Mouse (Mus musculus): ENCODE measurements around the gene Pnkp.
A peak's percentile ranks its signal among the peaks of the same experiment; 100 is the strongest.

The Pnkp gene

DNA sequence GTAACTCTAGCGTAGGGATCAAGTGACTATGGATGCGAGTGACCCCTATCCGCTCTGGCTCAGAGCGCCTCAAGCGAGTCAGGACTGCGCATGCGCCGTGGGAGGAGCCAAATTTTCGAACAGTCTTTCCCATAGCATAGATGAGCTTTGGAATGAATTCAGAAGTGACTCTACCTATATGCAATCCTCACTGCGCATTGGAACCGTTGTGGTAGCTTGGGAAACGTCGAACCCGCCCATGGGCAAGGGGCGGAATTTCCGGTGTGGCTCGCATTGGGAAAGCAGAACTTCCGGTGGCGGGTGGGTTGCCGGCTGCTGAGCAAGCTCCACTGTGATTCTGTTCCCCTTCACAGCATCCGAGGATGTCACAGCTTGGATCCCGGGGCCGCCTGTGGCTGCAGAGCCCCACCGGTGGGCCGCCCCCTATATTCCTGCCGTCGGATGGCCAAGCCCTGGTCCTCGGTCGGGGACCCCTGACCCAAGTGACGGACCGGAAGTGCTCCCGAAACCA is at the start of gene Pnkp:
Gene Pnkp, plus strand, starts transcription at position 98 of the 511 bp plus-strand sequence.
- DNase-seq: peak; percentile 87

DNA sequence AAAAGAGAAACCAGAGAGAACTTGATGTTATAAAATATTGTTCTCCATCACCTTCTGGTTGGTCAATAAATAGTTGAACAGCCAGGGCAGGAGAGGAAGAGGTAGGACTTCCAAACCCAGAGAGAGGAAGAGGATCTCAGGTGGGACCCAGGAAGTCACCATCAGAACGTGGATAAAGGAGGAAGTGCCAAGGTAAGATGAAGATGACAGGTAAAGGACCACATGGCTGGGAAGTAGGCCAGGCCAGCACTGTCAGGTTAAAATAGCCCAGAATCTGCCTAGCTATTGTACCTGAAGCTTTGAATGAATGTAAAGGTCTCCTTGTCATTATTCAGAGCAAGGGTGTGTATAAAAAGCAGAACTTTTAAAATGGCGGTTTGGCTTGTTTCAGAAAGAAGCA is 48.0 kb upstream of the Pnkp start:
- DNase-seq: no peak

DNA sequence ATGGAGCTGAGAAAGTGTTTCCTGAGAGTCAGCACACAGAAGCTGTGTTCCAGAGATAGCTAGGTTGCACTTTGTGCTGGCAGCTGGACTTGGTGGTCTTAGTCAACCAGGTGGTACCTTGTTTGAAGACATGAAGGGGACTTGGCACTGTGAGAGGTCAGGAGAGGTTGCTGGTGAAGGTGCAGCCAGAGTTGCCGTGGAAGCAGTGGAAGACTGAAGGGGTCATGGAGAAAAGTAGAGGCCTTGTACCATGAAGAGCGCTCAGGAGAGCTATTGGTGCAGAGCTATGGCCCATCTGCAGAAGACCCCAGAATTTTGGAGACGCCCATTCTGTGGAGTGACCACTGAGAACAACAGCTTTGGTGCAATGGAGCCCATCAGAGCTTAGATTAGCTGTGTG is 47.5 kb upstream of the Pnkp start:
- DNase-seq: peak; percentile 1

DNA sequence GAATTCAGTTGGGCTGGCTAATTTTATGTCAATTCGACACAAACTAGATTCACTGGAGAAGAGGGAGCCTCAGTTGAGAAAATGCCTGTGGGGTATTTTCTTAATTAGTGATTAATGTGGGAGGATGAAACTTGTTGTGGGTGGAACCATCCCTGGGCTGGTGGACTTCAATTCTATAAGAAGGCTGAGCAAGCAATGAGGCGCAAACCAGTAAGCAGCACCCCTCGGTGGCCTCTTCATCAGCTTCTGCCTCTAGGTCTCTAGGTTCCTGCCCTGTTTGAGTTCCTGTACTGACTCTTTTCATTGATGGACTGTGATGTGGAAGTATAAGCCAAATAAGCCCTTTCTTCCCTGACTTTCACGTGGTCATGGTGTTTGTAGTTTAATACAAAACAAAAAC is 46.6 kb upstream of the Pnkp start:
- no peak for DNase-seq

DNA sequence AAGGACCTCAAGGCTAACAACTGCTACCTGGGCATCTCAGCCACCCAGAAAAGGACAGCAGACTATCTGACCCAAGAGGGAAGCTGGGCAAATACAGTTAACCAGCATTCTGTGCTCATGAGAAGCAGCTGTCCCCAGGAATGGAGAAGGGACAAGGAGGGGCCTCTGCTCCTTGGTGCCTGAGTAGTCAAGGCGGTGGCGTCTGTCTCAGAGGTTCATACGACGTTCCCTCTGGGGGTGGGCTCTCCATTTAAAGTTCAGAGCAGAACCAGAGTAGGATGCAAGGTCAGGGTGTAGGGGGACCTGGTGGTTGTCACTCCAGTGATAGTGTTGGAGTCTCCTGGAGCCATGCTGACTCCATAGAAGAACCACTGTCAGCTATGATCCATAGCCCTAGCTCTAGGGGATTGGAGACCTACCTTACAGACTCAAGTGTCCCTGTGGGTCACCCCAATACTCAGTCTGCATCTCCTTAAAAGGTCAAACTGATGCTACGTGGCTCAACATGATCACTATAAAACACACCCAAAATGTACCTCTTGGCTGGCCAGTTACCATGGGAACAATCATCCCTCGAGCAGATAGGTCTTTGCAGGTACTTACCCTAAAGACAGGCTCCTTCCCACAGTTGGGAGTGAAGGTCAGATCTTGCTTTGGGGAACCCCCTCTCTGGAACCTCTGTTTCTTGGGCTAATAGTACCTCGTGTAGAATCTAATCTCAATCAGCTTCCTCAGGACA is 46.0 kb upstream of the Pnkp start:
- DNase-seq: peak; percentile 2

DNA sequence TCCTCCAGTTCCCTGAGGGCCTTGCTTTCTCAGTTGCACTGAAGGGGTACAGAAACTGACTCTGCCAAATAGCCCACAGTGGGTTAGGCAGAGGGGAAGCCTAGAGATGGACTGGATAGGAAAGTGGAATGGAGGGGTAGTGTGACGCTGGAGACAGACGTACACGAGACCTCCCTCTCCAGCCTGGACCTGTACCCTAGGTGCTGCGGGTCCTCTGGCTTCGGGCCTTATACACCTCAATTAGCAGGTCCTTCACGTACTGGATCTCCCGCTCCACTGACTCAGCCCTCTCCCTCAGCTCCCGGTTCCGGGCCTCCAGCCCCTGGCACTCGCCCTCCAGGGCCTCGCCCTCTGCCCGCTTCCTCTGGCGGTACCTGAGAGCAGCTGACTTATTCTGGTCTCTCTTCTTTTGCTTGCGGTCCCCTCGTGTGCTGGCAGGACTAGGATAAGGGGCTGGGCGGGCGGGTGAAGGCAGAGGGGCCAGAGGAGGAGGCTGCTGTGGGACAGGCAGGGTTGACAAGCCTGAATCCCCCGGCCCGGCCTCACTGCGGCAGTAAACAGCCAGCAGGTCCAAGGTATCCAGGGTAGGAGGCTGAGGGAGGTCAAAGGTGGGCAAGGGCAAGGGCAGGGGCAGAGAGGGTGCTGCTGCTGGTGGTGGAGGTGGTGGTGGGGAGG is 44.2 kb upstream of the Pnkp start:
- peak; percentile 8 for DNase-seq

DNA sequence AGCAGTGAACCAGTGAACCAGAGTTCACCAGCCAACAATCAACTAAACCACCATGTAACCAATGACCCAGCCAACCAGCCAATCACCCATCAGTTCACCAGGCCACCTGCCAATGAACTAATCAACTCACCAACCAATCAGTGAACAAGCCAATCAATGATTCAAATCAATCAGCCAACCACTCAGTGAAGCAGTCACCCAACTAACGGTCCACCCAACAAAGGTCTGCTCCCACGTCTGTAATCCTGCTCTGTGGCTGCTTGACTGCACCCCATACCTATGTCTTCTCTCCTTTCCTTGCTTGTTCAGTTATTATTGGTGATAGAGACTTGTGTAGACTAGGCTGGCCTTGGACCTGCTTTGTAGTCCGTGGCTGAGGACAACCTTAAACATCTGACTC is 43.0 kb upstream of the Pnkp start:
- DNase-seq: peak; percentile 1

DNA sequence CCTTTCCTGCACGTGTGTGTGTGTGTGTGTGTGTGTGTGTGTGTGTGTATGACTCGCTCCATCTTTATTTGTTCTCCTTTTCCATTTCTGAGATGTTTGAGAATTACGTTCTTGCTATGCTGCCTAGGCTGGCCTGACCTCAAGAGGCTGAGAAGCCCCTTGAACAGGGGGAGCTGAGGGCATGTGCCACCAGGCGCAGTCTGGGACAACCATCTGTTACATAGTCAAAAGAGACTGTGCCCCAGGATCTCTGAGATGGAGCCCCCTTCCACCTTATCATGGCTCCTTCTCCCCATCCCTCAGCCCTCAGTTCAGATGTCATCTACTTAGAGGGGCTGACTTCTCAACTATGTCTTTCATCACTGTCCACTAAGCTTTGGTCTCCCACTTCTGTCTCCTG is 42.5 kb upstream of the Pnkp start:
- peak; percentile 9 for DNase-seq

DNA sequence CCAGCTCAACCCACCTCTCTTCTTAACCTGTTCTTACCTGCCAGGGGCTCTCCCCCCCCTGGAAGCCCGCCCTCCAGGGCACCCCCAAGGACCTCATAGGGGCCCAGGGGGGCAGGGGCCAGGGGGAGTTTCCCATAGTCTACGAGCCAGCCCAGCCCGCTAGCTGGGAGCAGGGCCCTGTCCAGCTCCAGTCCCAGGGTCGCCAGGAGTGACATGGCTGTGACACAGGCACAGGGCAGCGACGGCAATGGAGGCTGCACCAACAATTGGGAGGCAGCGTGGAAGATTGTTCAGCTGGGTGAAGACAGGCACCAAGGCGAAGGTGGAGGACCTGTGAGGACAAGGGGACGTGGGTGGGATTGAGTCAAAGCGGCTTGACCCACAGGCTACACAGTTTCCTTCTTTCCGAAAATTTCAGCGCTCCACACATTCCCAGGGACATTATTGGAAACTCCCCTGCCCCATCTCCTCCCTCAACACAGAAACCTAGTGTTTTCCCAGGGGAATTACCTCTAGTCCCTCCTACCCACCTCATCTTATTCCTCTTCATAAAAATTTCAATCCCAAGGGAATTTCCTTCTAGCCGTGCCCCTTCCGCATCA is 41.9 kb upstream of the Pnkp start:
- peak; percentile 44 for DNase-seq

DNA sequence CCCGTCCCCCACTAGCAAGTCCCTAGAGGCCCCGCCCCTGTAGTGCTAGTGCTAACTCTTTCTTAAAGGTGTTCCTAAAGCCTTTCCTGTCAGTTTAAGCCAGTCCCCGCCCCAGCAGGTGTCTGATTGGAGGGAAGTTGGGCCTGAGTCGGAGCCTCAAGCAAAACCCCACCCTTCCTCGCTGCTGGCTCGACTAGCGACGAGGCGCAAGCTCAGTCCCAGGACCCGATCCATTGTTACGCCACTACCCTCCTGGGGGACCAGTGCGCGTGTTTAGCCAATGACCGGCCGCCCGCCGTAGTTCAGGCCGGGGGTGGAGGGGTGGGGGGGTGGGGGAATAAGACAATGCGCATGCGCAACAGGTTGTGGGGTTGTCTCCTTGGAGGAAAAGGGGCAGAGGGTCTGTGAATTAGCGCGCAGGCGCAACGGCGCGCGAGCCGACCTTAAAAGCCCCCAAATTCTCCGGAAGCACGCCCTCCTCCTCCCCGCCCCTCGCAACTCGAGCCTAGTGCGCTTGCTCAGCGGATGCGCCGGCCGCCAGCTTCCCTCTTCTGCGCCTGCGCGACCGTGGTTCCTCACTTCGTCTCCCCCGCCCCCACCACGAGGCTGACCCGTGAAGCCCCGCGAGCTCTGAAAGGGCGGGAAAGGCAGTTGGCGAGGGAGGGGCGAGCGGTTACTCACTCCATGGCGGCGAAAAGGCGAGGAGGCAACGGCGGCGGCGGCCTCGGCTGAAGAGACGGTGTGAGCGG is 41.0 kb upstream of the Pnkp start, which contains the start of the genes Nup62 and Il4i1:
Gene Nup62, plus strand, starts transcription at position 368 of the 749 bp plus-strand sequence.
Gene Il4i1, plus strand, starts transcription at position 667 of the 749 bp plus-strand sequence.
- DNase-seq: peak; percentile 100

DNA sequence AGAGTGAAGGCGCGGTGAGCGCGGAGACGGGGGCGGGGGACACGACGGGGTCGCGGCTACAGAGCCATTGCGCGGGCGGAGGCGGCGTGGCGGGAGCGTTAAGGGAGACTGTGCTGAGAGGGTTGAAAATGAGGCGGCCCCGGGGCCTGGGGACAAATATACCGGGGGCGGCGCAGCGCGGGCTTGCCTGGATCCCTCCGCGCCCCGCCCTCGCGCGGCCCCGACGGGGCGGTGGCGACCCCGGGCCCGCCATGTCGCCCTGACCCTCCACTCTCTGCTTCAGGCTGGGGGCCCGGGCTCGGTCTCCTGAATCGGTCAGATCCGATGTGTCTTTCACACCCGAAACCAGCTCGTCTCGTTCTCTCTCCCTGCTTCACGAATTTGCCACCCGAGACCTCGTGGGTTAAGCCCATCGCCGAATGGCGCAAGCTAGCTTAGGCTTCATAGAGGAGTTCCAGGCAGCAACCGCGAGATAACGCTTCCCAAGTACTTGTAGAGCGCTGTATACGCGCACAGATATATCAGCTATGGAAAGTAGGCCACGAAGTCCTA is 40.4 kb upstream of the Pnkp start, which contains the start of gene Atf5:
Gene Atf5, minus strand, starts transcription at position 189 of the 552 bp plus-strand sequence.
- DNase-seq: peak; percentile 82

DNA sequence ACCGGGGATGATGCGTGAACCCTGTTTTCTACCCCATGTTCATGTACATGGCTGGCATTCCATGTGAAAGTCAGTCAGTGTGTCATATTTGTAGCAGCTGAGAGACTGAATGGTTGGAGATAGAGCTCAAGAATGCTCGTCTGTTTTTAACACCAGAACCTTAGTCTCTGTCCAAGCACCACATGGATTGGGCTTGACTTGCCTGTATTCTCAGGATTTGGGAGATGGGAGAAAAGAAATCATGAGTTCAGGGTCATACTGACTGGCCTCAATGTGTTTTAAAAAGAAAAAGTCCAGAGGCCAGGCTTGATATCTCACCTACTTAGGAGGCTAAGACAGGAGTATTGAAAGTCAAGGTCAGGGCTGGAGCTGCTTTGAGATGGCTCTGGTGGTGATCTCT is 39.5 kb upstream of the Pnkp start:
- no peak for DNase-seq

DNA sequence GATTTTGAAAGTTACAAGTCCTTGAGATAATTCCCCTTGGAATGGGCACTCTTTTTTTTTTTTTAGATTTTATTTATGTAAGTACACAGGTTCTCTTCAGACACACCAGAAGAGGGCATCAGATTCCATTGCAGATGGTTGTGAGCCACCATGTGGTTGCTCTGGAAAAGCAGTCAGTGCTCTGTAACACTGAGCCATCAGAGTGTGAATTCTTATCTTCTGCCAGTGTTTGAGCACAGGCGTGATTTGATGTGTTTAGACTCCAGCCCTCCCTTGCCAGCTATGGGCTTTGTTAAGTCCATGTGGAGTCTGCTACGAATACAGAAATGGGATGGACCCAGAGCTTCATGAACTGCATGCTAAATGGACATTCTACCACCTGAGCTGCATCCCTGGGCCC is 38.8 kb upstream of the Pnkp start:
- no peak for DNase-seq

DNA sequence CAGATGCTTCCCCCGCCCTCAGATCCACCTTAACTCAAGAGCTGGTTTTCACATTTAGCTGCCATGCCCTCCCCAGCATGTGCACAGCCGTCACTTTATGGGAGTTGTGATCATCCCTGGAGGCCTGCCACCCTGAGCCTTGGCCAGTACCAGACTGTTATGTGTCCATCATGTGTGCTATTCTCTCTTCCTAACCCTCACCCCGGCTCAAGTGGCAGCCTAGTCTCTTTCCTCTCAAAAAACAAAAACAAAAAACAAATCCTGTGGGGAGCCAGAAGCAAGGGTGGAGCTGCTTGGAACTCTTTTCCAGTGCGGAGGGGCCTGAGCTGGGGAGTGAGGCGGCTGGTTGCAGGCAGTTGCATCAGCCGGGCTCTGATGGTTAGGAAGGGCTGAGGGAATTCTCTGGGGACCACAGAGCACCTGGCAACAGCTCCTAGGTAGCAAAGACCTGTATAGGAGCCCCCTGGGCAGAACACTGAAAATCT is 38.1 kb upstream of the Pnkp start:
- peak; percentile 35 for DNase-seq

DNA sequence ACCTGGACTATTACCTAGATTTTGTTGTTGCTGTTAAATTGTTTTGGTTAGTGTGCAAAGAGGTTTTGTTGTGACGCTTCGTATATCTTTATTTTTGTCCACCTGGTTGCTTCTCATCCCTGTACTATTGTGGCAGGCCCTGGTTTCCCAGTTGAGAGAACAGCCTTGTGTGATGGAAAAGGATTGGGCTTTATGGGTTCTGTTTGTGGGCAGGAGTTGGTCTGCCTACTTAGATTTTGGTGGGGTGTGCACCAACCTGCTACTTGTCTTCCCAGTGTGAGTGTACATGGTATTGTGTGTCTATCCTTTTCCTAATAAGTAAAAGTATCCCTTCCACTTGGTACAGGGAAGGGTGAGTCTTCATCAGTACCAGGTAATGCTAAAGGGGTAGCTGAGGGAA is 37.5 kb upstream of the Pnkp start:
- peak; percentile 2 for DNase-seq

DNA sequence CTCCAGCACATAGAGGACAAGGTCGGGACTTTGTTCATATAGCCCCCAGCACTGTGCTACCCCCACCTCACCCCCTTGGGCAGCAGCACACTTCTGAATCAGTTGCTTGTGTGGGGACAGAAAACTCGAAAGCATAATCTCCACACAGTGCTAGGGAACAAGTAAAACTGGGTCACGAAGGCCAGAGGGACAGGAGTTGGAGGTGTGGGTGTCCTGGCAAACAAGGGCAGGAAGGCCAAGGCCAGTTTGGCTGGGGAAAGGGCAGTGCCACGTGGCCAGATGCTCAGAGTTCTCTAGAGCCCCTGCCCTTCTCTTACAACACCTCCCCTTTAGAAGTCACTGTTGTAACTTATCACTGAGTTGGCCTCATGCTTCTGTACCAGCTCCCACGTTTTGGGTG is 37.1 kb upstream of the Pnkp start:
- DNase-seq: peak; percentile 5

DNA sequence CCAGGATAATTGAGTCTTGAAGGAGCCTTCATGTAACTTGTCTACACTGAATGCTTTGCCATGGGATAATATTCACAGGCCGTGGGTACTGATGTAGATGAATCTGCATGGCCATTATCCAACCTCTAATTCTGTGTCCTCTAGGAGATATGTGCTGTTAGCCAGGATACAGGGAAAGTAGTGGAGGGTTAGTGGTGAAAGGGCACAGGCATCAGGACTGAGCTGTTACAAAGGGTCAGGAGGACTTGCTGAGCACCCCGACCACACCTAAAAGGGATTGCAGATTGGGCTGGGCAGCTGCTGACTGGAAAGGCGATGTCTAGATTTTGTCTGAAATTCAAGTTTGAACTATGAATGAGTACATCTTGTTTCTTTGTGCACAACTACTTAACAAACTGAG is 36.4 kb upstream of the Pnkp start:
- DNase-seq: peak; percentile 3

DNA sequence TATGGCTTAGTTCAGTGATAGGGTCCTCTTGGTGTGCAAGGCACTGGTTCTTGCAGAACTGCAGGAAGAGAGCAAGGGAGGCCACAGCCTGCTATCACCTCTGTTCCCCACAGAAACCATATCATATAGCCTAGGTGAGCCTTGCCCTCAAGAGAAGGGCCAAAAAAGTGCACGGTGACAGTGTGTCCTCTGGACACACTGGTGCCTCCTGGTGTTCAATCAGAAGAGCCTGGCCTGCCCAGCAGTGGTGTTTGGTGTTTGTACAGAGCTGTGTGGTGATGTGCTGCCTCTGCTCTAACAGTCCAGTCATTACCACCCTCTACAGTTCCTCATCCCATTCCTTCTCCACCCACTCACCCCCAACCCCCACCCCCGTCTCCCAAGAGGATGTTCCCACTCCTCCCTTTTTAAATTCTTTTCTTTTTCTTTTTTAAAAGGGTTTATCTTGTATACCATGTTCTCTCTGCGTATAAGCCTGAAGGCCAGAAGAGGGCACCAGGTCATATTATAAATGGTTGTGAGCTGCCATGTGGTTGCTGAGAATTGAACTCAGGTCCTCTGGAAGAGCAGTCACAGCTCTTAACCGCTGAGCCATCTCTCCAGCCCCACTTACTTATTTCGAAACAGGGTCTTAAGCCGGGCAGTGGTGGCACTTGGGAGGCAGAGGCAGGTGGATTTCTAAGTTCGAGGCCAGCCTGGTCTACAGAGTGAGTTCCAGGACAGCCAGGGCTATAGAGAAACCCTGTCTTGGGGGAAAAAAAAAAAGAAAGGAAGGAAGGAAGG is 35.1 kb upstream of the Pnkp start:
- peak; percentile 13 for DNase-seq

DNA sequence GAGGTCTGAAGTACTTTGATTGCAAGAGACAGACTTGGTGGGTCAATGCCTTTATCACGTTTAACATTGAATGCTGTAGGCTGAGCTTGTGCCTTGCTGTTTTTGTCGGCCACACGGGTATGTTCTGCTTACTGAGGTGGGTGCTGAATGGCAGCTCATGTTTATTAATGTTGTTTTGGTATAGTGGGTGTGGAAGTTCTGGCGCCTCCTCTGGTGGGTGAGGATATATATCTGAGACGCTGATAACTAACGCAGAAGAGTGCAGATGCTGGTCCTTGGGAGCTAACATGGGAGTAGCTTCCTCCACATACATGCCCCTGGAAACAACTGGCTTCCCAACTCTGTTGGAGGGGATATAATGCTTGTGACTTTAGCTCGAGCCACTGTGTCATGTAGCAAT is 33.5 kb upstream of the Pnkp start:
- peak; percentile 56 for DNase-seq

DNA sequence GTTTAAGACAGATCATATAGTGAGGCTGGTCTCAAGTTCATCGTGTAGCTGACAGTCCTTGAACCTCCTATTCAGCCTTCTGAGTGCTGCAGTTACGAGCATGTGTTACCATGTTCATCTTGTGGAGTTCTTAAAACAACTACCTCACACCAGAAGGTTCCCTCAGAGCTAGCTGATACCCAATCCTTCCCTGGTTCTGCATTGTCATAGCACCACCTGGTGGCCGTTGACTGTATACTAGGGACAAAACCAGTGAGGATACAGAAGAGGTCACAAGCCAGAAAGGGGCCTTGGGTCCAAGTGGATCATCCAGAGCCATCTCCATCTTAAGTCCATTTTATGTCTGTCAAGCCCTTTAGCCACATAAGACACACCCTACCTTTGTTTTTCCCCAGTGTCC is 32.1 kb upstream of the Pnkp start:
- peak; percentile 93 for DNase-seq

DNA sequence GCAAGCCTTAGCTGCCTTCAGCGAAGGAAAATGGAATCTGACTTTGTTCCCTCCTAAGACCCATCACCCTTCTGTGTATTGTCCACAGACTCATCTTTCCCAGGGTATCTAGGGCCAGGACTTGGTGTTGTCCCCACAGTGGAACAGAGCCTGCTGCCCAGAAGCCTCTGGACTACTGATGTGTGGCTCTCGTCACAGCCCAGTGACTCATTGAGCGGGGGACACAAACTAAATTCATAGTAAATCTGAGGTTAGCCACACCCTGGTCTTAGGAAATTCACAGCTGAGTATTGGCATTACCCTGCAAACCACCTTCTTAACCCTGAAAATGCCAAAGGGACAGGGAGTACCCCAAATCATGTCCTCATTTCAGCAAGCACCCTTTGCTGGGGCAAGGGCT is 30.2 kb upstream of the Pnkp start:
- DNase-seq: no peak

DNA sequence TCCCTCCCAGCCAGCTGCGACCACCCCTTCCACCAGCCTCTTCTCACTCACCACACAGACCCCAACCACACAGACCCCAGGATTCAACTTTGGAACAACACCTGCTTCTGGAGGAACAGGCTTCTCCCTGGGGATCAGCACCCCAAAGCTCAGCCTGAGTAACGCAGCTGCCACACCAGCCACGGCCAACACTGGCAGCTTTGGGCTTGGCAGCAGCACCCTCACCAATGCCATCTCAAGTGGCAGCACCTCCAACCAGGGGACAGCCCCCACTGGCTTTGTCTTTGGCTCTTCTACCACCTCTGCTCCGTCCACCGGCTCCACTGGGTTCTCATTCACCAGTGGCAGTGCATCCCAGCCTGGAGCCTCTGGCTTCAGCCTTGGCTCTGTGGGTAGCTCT is 28.2 kb upstream of the Pnkp start:
- no peak for DNase-seq
